Mouse (Mus musculus) thymus, adult 2 months (tissue): Measurements from ENCODE around the gene Zfp768.

ENCODE experiments used
- CTCF ChIP-seq: fragments of 200-500 bp; IDR thresholded peaks from 2 replicates; pipeline ENCODE4 v1.5.1; 2012; ENCODE audit warnings: mild to moderate bottlenecking, control low read depth, low read length, moderate library complexity, borderline replicate concordance; ENCODE audit not compliant: control insufficient read depth, poor library complexity, insufficient read depth; ENCODE audit errors: extremely low read depth
- POLR2A ChIP-seq: fragments of 200-500 bp; IDR thresholded peaks from 2 replicates; pipeline ENCODE4 v1.6.1; 2012; ENCODE audit warnings: mild to moderate bottlenecking, low read length, control low read depth, moderate library complexity; ENCODE audit not compliant: control insufficient read depth, poor library complexity, insufficient read depth; ENCODE audit errors: extremely low read depth

DNA sequence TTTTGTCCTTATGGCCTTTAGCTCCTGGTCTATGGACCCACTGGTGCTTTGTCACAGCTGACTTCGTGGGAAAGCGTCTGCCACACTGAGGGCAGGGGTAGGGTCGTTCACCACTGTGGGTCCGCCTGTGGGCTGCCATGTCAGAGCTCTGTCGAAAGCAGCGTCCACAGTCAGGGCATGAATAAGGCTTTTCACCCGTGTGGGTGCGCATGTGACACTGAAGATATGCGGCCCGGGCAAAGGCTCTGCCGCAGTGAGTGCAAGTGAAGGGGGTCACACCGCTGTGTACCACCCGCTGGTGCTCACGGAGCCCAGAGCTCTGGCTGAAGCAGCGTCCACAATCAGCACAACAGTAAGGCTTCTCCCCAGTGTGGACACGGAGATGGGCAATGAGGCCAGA, 46.1 kb upstream of the Zfp768 start:
- TF ChIP-seq CTCF (no peak), POLR2A (no peak)
